Mouse (Mus musculus): ENCODE measurements around the gene Crocc2. TPM values are rescaled to one million over a fixed set of nuclear protein-coding genes. Genes with fewer than 3 reads are reported as not detected.

Gene Crocc2
- polyA plus RNA-seq, 1 experiment from 2014 or later = 0.15 TPM

DNA sequence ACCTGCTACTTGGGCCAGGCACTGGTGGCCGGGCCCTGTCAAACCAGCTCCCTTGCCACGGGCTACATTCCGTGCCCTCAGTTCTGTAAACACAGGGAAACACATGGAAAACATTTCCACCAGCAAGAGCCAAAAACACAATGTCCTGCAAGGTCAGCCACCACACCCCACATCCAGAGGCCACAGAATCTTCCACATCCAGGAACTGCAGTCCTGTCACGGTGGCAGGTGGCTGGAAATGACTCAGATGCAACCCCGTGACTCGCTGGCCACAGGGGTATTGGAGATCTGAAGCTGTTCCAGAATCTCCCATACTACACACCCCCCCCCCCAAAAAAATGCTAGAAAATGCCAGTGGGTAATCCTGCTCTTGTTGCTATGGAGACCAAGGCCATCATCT lies 60.7 kb downstream of the Crocc2 start:
- WGBS = 83% methylated on average over 6 of the region's 6 CpGs
- Histone ChIP-seq H3K36me3 (ENCODE audit: control insufficient read depth, insufficient read depth, low read length) (no peaks in the 10 kb centered on the region), H3K4me2 (ENCODE audit: low read depth) (no peak overlapping the region), H3K27me3 (ENCODE audit: control insufficient read depth, insufficient read depth, low read length) (no peaks in the 10 kb centered on the region), H3K9me3 (ENCODE audit: control insufficient read depth, low read length) (no peaks in the 10 kb centered on the region), H3K4me1 (ENCODE audit: control insufficient read depth, insufficient read depth, low read length) (no peaks in the 10 kb centered on the region), H3K27ac (ENCODE audit: low read depth, low read length) (no peak overlapping the region), H3K9ac (ENCODE audit: low read length) (no peak overlapping the region), H3K4me3 (ENCODE audit: low read depth, low read length) (no peak overlapping the region)
- DNase-seq (ENCODE audit: low spot score) (no peak), ATAC-seq (ENCODE audit: insufficient read depth, low FRiP score, low TSS enrichment) (no peak)

DNA sequence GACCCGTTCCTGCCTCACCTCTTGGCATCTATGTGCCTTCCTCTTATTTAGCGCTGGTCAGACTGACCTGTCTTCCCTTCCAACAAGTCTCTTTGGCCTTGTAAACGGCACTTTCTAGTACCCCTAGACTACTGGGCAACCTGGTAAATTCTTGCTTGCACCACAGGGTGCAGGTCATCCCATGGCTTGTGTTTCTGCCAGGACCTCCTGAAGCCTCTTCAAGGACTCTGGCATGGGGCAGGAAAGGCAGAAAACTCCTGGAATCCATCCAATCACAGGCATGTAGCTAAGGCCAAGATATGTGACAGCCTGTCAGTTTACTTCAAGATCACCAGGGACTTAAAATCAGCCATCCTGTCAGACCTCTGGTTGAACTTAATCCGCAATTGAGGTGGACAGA lies 61.1 kb downstream of the Crocc2 start:
- H3K4me2 ChIP-seq (ENCODE audit: low read depth) = no peak overlapping the region
- DNase-seq (ENCODE audit: low spot score) = no peak
- no peaks in the 10 kb centered on the region for H3K9me3 ChIP-seq (ENCODE audit: control insufficient read depth, low read length)
- no peak for ATAC-seq (ENCODE audit: insufficient read depth, low FRiP score, low TSS enrichment)
- WGBS = 84% methylated on average over 4 of the region's 4 CpGs
- H3K27me3 ChIP-seq (ENCODE audit: control insufficient read depth, insufficient read depth, low read length) = no peaks in the 10 kb centered on the region
- no peaks in the 10 kb centered on the region for H3K4me1 ChIP-seq (ENCODE audit: control insufficient read depth, insufficient read depth, low read length)
- no peak overlapping the region for H3K9ac ChIP-seq (ENCODE audit: low read length)
- H3K36me3 ChIP-seq (ENCODE audit: control insufficient read depth, insufficient read depth, low read length) = no peaks in the 10 kb centered on the region
- H3K27ac ChIP-seq (ENCODE audit: low read depth, low read length) = no peak overlapping the region
- H3K4me3 ChIP-seq (ENCODE audit: low read depth, low read length) = no peak overlapping the region

- Histone ChIP-seq H3K27ac (ENCODE audit: low read depth, low read length) (no peak within 1 kb of the TSS), H3K9me3 (ENCODE audit: control insufficient read depth, low read length) (no peaks in the 10 kb centered on the region), H3K4me3 (ENCODE audit: low read depth, low read length) (peak within 1 kb of the TSS; percentile 60), H3K4me2 (ENCODE audit: low read depth) (peak within 1 kb of the TSS; percentile 96), H3K9ac (ENCODE audit: low read length) (peak within 1 kb of the TSS; percentile 54), H3K27me3 (ENCODE audit: control insufficient read depth, insufficient read depth, low read length) (peaks cover 6% of the 10 kb centered on the region), H3K36me3 (ENCODE audit: control insufficient read depth, insufficient read depth, low read length) (no peaks in the 10 kb centered on the region), H3K4me1 (ENCODE audit: control insufficient read depth, insufficient read depth, low read length) (peaks cover 4% of the 10 kb centered on the region)
- under 1% methylated on average over 100 of the region's 100 CpGs for WGBS
- DNase-seq (ENCODE audit: low spot score) (peak; percentile 87), ATAC-seq (ENCODE audit: insufficient read depth, low FRiP score, low TSS enrichment) (peak; percentile 73)
Observed at GRCm38 (mm10) chr1:93235576-93236544, 67.3 kb downstream of the Crocc2 start, which contains the start of gene Sned1. Sned1 (plus strand) TSS chr1:93235841.

DNA sequence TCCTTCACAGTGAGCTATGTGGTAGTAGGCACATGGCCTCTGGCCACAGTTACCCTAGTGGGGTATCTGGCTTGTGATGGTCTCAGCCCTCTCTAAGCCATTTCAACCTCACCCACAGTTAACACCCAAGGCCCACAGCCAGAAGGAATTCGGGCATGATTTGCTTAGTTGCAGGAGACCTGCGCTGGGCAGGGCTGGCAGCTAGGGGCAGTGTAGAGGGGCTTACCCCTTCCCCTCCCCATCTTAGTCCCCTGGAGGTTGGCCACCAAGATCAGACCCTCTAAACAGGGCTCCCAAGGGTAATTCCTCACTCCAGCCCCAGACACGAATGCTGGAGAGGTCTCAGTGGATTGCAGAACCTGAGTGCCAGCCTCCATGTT lies 68.0 kb downstream of the Crocc2 start:
- peak overlapping the region; percentile 60 for H3K4me3 ChIP-seq (ENCODE audit: low read depth, low read length)
- H3K4me2 ChIP-seq (ENCODE audit: low read depth) = peak overlapping the region; percentile 96
- peaks cover 6% of the 10 kb centered on the region for H3K27me3 ChIP-seq (ENCODE audit: control insufficient read depth, insufficient read depth, low read length)
- peaks cover 4% of the 10 kb centered on the region for H3K4me1 ChIP-seq (ENCODE audit: control insufficient read depth, insufficient read depth, low read length)
- H3K36me3 ChIP-seq (ENCODE audit: control insufficient read depth, insufficient read depth, low read length) = no peaks in the 10 kb centered on the region
- peak; percentile 57 for DNase-seq (ENCODE audit: low spot score)
- peak overlapping the region; percentile 54 for H3K9ac ChIP-seq (ENCODE audit: low read length)
- ATAC-seq (ENCODE audit: insufficient read depth, low FRiP score, low TSS enrichment) = peak; percentile 33; the same call in 1 of the 2 replicates
- no peak overlapping the region for H3K27ac ChIP-seq (ENCODE audit: low read depth, low read length)
- 10% methylated on average over 3 of the region's 3 CpGs for WGBS
- no peaks in the 10 kb centered on the region for H3K9me3 ChIP-seq (ENCODE audit: control insufficient read depth, low read length)

DNA sequence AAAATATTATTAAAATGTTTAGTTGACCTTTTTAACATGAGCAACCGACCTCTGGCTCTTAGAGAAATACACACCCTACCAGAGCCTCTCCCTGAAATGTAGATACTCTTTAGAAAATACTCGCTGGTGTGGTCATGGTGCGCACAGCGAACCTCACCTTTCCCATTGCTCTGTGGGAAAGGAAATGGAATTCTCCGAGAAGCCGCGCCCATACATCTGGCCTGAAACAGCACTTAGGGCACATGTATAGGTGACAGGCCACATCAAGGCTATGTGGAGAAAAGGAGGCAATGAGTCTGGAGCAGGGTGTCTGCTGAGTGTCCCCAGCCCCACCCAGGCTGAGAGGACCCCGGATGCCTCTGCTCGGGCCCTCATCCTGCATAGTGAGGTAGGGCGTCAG lies 69.2 kb downstream of the Crocc2 start:
- peaks cover 6% of the 10 kb centered on the region for H3K27me3 ChIP-seq (ENCODE audit: control insufficient read depth, insufficient read depth, low read length)
- no peaks in the 10 kb centered on the region for H3K36me3 ChIP-seq (ENCODE audit: control insufficient read depth, insufficient read depth, low read length)
- DNase-seq (ENCODE audit: low spot score) = no peak
- no peak overlapping the region for H3K9ac ChIP-seq (ENCODE audit: low read length)
- H3K4me2 ChIP-seq (ENCODE audit: low read depth) = no peak overlapping the region
- H3K4me1 ChIP-seq (ENCODE audit: control insufficient read depth, insufficient read depth, low read length) = peaks cover 4% of the 10 kb centered on the region
- H3K9me3 ChIP-seq (ENCODE audit: control insufficient read depth, low read length) = no peaks in the 10 kb centered on the region
- 90% methylated on average over 10 of the region's 10 CpGs for WGBS
- no peak for ATAC-seq (ENCODE audit: insufficient read depth, low FRiP score, low TSS enrichment)
- no peak overlapping the region for H3K27ac ChIP-seq (ENCODE audit: low read depth, low read length)
- no peak overlapping the region for H3K4me3 ChIP-seq (ENCODE audit: low read depth, low read length)

DNA sequence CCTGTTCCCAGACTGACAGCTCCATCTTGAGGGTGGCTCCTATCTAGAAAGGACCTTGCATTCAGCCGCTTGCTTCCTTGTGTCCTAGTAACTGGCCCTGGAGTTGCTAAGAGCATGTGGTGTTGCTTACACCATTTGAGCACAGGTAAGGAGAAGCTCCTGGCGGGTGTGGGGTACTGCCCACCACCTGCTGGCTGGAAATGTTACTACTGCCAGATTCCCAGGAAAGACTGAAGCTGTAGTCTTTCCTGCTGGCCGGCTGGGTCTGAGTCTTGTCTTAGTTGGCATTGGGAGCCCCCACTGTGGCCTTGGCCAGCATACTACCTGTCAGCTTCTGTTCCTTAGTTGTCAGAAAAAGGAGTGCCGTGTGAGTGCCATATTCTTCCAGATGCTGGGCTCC lies 69.7 kb downstream of the Crocc2 start:
- Histone ChIP-seq H3K36me3 (ENCODE audit: control insufficient read depth, insufficient read depth, low read length) (no peaks in the 10 kb centered on the region), H3K4me2 (ENCODE audit: low read depth) (no peak overlapping the region), H3K4me1 (ENCODE audit: control insufficient read depth, insufficient read depth, low read length) (peaks cover 4% of the 10 kb centered on the region), H3K9ac (ENCODE audit: low read length) (no peak overlapping the region), H3K9me3 (ENCODE audit: control insufficient read depth, low read length) (no peaks in the 10 kb centered on the region), H3K27me3 (ENCODE audit: control insufficient read depth, insufficient read depth, low read length) (peaks cover 6% of the 10 kb centered on the region), H3K27ac (ENCODE audit: low read depth, low read length) (no peak overlapping the region), H3K4me3 (ENCODE audit: low read depth, low read length) (no peak overlapping the region)
- ATAC-seq (ENCODE audit: insufficient read depth, low FRiP score, low TSS enrichment) (no peak), DNase-seq (ENCODE audit: low spot score) (no peak)
- 54% methylated on average over 4 of the region's 4 CpGs for WGBS

- H3K4me3 ChIP-seq (ENCODE audit: low read depth, low read length) = no peak overlapping the region
- ATAC-seq (ENCODE audit: insufficient read depth, low FRiP score, low TSS enrichment) (no peak), DNase-seq (ENCODE audit: low spot score) (no peak)
- H3K27me3 ChIP-seq (ENCODE audit: control insufficient read depth, insufficient read depth, low read length) = no peaks in the 10 kb centered on the region
- no peak overlapping the region for H3K27ac ChIP-seq (ENCODE audit: low read depth, low read length)
- H3K36me3 ChIP-seq (ENCODE audit: control insufficient read depth, insufficient read depth, low read length) = no peaks in the 10 kb centered on the region
- no peak overlapping the region for H3K9ac ChIP-seq (ENCODE audit: low read length)
- H3K9me3 ChIP-seq (ENCODE audit: control insufficient read depth, low read length) = no peaks in the 10 kb centered on the region
- WGBS = 71% methylated on average over 2 of the region's 2 CpGs
- H3K4me1 ChIP-seq (ENCODE audit: control insufficient read depth, insufficient read depth, low read length) = no peaks in the 10 kb centered on the region
- H3K4me2 ChIP-seq (ENCODE audit: low read depth) = no peak overlapping the region
Observed at GRCm38 (mm10) chr1:93245936-93246335, 77.4 kb downstream of the Crocc2 start.

DNA sequence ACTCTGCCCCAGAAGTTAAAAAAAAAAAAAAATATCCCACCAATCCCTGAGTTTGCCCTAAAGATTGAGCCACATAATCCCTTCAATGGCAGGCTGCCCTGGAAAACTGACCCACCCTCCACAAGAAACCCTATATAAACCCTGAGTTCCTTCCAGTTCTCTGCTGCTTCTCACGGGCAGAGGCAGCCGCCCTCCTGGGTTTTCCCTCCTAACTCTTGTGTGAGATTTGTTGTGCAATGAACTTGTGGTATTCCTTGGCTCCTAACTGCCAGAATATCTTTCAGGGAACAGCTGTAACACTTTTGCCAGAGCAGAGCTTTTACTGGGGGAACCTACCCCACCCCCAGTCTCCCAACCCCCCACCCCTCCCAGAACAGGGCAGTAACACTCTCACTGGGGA lies 84.1 kb downstream of the Crocc2 start:
- H3K27ac ChIP-seq (ENCODE audit: low read depth, low read length) = no peak overlapping the region
- no peaks in the 10 kb centered on the region for H3K27me3 ChIP-seq (ENCODE audit: control insufficient read depth, insufficient read depth, low read length)
- ATAC-seq (ENCODE audit: insufficient read depth, low FRiP score, low TSS enrichment) (no peak), DNase-seq (ENCODE audit: low spot score) (no peak)
- no peak overlapping the region for H3K4me2 ChIP-seq (ENCODE audit: low read depth)
- no peaks in the 10 kb centered on the region for H3K4me1 ChIP-seq (ENCODE audit: control insufficient read depth, insufficient read depth, low read length)
- no peak overlapping the region for H3K4me3 ChIP-seq (ENCODE audit: low read depth, low read length)
- no peaks in the 10 kb centered on the region for H3K36me3 ChIP-seq (ENCODE audit: control insufficient read depth, insufficient read depth, low read length)
- no peaks in the 10 kb centered on the region for H3K9me3 ChIP-seq (ENCODE audit: control insufficient read depth, low read length)
- H3K9ac ChIP-seq (ENCODE audit: low read length) = no peak overlapping the region
- WGBS = 46% methylated on average over 2 of the region's 2 CpGs

GRCm38 (mm10) chr1:93255761-93256160 lies 87.2 kb downstream of the Crocc2 start:
- H3K27me3 ChIP-seq (ENCODE audit: control insufficient read depth, insufficient read depth, low read length) = no peaks in the 10 kb centered on the region
- no peak for ATAC-seq (ENCODE audit: insufficient read depth, low FRiP score, low TSS enrichment)
- no peak overlapping the region for H3K9ac ChIP-seq (ENCODE audit: low read length)
- H3K36me3 ChIP-seq (ENCODE audit: control insufficient read depth, insufficient read depth, low read length) = no peaks in the 10 kb centered on the region
- no peak for DNase-seq (ENCODE audit: low spot score)
- no peak overlapping the region for H3K4me2 ChIP-seq (ENCODE audit: low read depth)
- H3K27ac ChIP-seq (ENCODE audit: low read depth, low read length) = no peak overlapping the region
- no peak overlapping the region for H3K4me3 ChIP-seq (ENCODE audit: low read depth, low read length)
- H3K9me3 ChIP-seq (ENCODE audit: control insufficient read depth, low read length) = no peaks in the 10 kb centered on the region
- 93% methylated on average over 7 of the region's 7 CpGs for WGBS
- no peaks in the 10 kb centered on the region for H3K4me1 ChIP-seq (ENCODE audit: control insufficient read depth, insufficient read depth, low read length)
